Mouse (Mus musculus): ENCODE measurements around the gene Fgfr2. TPM values are rescaled to one million over a fixed set of nuclear protein-coding genes. Genes with fewer than 3 reads are reported as not detected.
A peak's percentile ranks its signal among the peaks of the same experiment; 100 is the strongest.

The Fgfr2 gene
- polyA plus RNA-seq, 1 experiment from 2014 or later: 11.2 TPM

DNA sequence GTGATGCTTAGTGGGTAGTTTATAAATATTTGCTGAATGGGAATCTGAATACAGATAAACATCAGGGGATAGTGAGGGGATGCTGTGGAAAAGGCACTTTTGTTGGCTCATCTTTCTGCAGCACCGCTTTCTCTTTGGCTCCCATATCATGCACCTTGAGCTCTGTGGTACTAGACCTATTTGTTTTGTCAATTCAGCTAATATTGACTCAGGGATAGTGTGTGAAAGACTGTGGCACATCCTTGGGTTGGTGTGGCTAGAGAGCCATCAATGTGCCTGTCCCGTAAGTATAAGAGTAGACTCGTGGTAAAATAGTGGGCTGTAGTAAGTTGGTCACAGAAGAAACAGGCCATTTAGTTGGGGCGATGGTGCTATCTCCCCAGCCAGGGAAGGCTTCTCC, 2335.6 kb downstream of the Fgfr2 start:
- H3K4me1 ChIP-seq (ENCODE audit: insufficient read depth): peaks cover 23% of the 10 kb centered on the region; the same call in 1 of the 2 replicates
- ATAC-seq (peak; percentile 87), DNase-seq (no peak)
- TF ChIP-seq EP300 (IDR thresholded peaks at IDR 0.05; ENCODE audit: low read depth) (no peak), CTCF (IDR thresholded peaks at IDR 0.05; ENCODE audit: low read depth) (no peak)
- WGBS (ENCODE audit: insufficient replicate concordance): 59% methylated on average over 4 of the region's 4 CpGs
- H3K36me3 ChIP-seq (replicated peaks; ENCODE audit: insufficient read depth, low read length): no peaks in the 10 kb centered on the region
- no peak overlapping the region for H3K4me2 ChIP-seq (ENCODE audit: low read depth, low read length)
- H3K27me3 ChIP-seq (ENCODE audit: insufficient read depth, low read length): no peaks in the 10 kb centered on the region
- H3K9ac ChIP-seq (replicated peaks): no peak overlapping the region
- no peaks in the 10 kb centered on the region for H3K9me3 ChIP-seq (ENCODE audit: low read length)
- H3K27ac ChIP-seq (ENCODE audit: low read depth): peak overlapping the region; percentile 64
- H3K4me3 ChIP-seq (ENCODE audit: low read depth, low read length): no peak overlapping the region

DNA sequence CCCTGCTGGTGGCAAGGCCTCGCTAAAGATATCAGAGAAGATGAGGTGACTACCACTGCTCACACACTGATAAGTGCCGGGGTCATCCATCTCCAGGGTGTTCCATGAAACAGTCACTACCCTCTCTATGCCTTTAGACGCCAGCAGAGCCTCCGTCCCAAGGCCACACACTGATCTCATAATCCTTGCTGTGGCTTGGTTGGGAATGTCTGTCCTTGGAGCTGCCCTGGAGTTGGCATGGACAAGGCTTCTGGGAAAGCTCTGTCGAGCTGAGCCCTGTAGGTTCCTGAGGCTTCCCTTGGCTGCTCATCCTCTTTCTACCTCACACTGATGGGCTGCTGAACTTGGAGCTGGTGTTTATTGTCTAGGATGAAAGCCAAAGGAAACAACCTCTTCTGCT, 2336.4 kb downstream of the Fgfr2 start:
- no peaks in the 10 kb centered on the region for H3K36me3 ChIP-seq (replicated peaks; ENCODE audit: insufficient read depth, low read length)
- H3K9ac ChIP-seq (replicated peaks): no peak overlapping the region
- no peak overlapping the region for H3K4me2 ChIP-seq (ENCODE audit: low read depth, low read length)
- no peak overlapping the region for H3K4me3 ChIP-seq (ENCODE audit: low read depth, low read length)
- peaks cover 20% of the 10 kb centered on the region; the same call in 1 of the 2 replicates for H3K4me1 ChIP-seq (ENCODE audit: insufficient read depth)
- no peak for DNase-seq
- no peak overlapping the region for H3K27ac ChIP-seq (ENCODE audit: low read depth)
- H3K9me3 ChIP-seq (ENCODE audit: low read length): no peaks in the 10 kb centered on the region
- ATAC-seq: no peak
- 62% methylated on average over 5 of the region's 5 CpGs for WGBS (ENCODE audit: insufficient replicate concordance)
- no peaks in the 10 kb centered on the region for H3K27me3 ChIP-seq (ENCODE audit: insufficient read depth, low read length)
- TF ChIP-seq CTCF (IDR thresholded peaks at IDR 0.05; ENCODE audit: low read depth) (no peak), EP300 (IDR thresholded peaks at IDR 0.05; ENCODE audit: low read depth) (no peak)

DNA sequence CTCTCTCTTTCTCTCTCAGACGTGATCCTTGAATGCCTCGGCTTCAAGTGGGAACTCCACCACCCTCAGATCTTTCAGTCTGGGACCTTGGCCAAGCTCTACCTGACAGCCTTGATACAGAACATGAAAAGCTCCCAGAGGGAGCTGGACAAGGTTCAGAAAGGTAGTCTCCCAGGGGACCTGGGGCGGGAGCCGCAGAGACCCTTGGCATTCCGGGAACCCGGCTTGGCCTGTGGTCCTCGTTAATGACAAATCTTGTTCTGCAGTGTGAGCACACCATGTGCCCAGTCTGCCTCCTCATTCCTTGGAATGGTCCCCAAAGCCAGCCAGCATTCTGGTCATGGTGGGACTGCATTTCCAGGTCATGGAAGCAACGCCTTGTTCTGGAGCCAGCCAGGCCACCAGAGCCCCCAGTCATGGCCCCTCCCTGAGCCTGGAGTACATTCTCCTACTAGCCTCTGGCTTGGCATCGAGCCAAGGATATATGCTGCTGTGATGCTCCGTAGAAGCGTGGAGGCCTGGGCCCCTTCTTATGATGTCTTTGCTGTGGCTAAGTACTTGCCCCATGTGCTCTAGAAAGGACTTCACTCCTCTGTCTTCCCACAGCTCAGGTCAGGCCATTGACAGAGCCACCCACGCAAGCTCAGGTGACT, 2337.1 kb downstream of the Fgfr2 start:
- no peaks in the 10 kb centered on the region for H3K27me3 ChIP-seq (ENCODE audit: insufficient read depth, low read length)
- no peak overlapping the region for H3K4me3 ChIP-seq (ENCODE audit: low read depth, low read length)
- no peak for ATAC-seq
- H3K27ac ChIP-seq (ENCODE audit: low read depth): no peak overlapping the region
- H3K4me2 ChIP-seq (ENCODE audit: low read depth, low read length): no peak overlapping the region
- 67% methylated on average over 12 of the region's 12 CpGs for WGBS (ENCODE audit: insufficient replicate concordance)
- TF ChIP-seq EP300 (IDR thresholded peaks at IDR 0.05; ENCODE audit: low read depth): no peak
- TF ChIP-seq CTCF (IDR thresholded peaks at IDR 0.05; ENCODE audit: low read depth): no peak
- H3K36me3 ChIP-seq (replicated peaks; ENCODE audit: insufficient read depth, low read length): no peaks in the 10 kb centered on the region
- H3K4me1 ChIP-seq (ENCODE audit: insufficient read depth): peaks cover 20% of the 10 kb centered on the region
- H3K9me3 ChIP-seq (ENCODE audit: low read length): no peaks in the 10 kb centered on the region
- no peak overlapping the region for H3K9ac ChIP-seq (replicated peaks)
- DNase-seq: no peak

DNA sequence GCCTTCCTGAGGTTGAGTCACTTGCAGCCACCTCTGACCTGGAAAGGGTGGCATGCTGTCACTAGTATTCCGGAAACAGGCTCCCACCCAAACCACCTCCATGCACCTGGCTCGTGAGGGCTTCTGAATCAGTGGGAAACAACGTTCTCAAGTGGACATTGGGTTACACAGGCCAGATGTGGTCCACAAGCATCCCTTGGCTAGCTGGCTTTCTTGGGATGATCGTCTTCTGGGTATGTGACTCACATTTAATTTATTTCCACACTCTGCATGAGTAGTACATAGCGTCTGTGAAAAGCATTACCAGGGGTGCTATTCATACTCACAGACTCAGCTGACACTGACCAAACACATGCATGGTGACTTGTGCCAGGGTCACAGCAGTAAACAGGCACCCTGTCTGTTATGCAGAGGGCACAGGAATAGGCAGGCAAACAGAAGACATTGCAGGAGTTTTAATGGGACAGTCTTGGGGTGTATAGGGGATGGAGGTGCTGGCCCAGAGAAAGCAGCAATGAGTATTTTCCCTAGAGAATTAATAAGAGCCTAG, 2340.6 kb downstream of the Fgfr2 start:
- Histone ChIP-seq H3K4me2 (ENCODE audit: low read depth, low read length) (no peak overlapping the region), H3K36me3 (replicated peaks; ENCODE audit: insufficient read depth, low read length) (no peaks in the 10 kb centered on the region), H3K27me3 (ENCODE audit: insufficient read depth, low read length) (no peaks in the 10 kb centered on the region), H3K4me1 (ENCODE audit: insufficient read depth) (peaks cover 10% of the 10 kb centered on the region), H3K4me3 (ENCODE audit: low read depth, low read length) (no peak overlapping the region), H3K9ac (replicated peaks) (no peak overlapping the region), H3K9me3 (ENCODE audit: low read length) (no peaks in the 10 kb centered on the region), H3K27ac (ENCODE audit: low read depth) (no peak overlapping the region)
- 64% methylated on average over 5 of the region's 5 CpGs for WGBS (ENCODE audit: insufficient replicate concordance)
- ATAC-seq (no peak), DNase-seq (no peak)
- TF ChIP-seq CTCF (IDR thresholded peaks at IDR 0.05; ENCODE audit: low read depth) (no peak), EP300 (IDR thresholded peaks at IDR 0.05; ENCODE audit: low read depth) (no peak)

DNA sequence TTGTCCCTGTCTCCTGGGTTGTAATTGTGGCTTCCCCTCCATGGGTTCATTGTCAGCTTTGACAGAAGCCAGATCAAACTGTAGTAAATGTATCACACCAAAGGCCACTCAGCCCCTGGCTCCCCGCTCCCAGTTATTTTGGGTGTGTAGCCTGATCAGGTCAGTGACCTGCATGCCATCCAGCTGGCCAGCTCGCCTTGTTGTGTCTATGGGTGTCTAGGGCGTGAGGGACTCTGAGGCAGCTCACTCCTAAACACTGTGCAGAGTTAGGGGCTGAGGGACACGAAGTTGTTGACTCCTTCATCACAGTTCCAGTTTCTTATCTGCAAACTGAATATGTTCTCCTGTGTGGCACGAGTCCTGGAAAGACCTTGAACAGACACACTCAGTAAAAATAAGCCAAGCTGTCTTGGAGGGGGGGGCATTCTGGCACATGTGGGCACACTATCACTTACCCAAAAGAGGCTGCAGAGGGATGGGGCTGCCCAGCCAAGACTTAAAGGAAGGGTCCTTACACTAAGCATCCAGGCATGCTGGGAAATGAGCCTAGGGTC, 2342.2 kb downstream of the Fgfr2 start:
- H3K4me3 ChIP-seq (ENCODE audit: low read depth, low read length): no peak overlapping the region
- 46% methylated on average over 5 of the region's 5 CpGs for WGBS (ENCODE audit: insufficient replicate concordance)
- H3K36me3 ChIP-seq (replicated peaks; ENCODE audit: insufficient read depth, low read length): no peaks in the 10 kb centered on the region
- ATAC-seq (peak; percentile 48; the same call in 1 of the 2 replicates), DNase-seq (no peak)
- no peaks in the 10 kb centered on the region for H3K27me3 ChIP-seq (ENCODE audit: insufficient read depth, low read length)
- H3K4me2 ChIP-seq (ENCODE audit: low read depth, low read length): no peak overlapping the region
- H3K9me3 ChIP-seq (ENCODE audit: low read length): no peaks in the 10 kb centered on the region
- H3K4me1 ChIP-seq (ENCODE audit: insufficient read depth): peaks cover 1% of the 10 kb centered on the region; the same call in 1 of the 2 replicates
- H3K27ac ChIP-seq (ENCODE audit: low read depth): no peak overlapping the region
- H3K9ac ChIP-seq (replicated peaks): no peak overlapping the region
- TF ChIP-seq EP300 (IDR thresholded peaks at IDR 0.05; ENCODE audit: low read depth) (no peak), CTCF (IDR thresholded peaks at IDR 0.05; ENCODE audit: low read depth) (no peak)

DNA sequence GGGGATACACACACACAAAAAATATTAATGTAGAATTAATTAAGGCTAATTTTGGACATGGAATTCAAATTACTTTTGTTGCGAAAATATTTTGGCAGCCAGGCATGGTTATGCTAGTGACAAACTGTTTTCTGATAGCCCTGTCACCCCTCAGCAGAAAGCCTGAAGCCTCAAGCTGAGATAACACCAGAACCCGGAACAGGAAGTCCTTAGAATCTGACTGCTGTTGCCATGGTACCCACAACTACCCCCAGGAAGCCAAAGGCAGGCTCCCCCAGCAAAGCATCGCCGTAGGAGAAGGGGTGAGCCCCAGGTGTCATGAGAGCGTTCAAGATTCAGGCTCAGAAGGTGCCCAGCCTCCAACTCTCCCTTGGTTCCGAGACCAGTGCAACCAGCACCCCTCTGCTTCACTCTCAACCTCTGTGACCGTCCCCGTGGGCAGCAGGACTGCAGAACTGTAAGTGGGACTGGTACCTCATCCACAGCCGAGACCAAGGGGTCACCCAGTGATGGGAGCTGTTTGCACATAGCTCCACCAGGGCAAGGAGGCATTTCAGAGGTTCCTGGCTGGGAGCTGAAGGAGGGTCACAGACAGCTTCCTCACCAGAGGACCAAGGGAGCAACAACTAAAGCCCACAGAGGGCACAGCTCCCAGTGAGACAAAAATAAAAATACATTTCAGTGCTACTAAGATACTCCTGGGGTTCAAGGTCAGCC, 2349.1 kb downstream of the Fgfr2 start, which contains the start of gene Btbd16:
Gene Btbd16, plus strand, starts transcription at position 156 of the 717 bp plus-strand sequence.
- DNase-seq (no peak), ATAC-seq (no peak)
- Histone ChIP-seq H3K9me3 (ENCODE audit: low read length) (no peaks in the 10 kb centered on the region), H3K27ac (ENCODE audit: low read depth) (no peak within 1 kb of the TSS), H3K27me3 (ENCODE audit: insufficient read depth, low read length) (no peaks in the 10 kb centered on the region), H3K4me1 (ENCODE audit: insufficient read depth) (peaks cover 5% of the 10 kb centered on the region), H3K4me3 (ENCODE audit: low read depth, low read length) (no peak within 1 kb of the TSS), H3K36me3 (replicated peaks; ENCODE audit: insufficient read depth, low read length) (no peaks in the 10 kb centered on the region), H3K9ac (replicated peaks) (no peak within 1 kb of the TSS), H3K4me2 (ENCODE audit: low read depth, low read length) (no peak within 1 kb of the TSS)
- WGBS (ENCODE audit: insufficient replicate concordance): 50% methylated on average over 9 of the region's 9 CpGs
- no peak for TF ChIP-seq CTCF (IDR thresholded peaks at IDR 0.05; ENCODE audit: low read depth)
- no peak for TF ChIP-seq EP300 (IDR thresholded peaks at IDR 0.05; ENCODE audit: low read depth)

Data from liver, postnatal 0 days (tissue).